Mouse (Mus musculus) brain, embryonic 18.5 days (tissue): Measurements from ENCODE around the gene 4930550C14Rik.

Experiments
- DNase-seq: peaks from one replicate; pipeline ENCODE4 v3.0.0-alpha.2; 2012; ENCODE audit warnings: low read depth, low spot score

Gene 4930550C14Rik

GRCm38 (mm10) chr9:53402291-53402711, at the start of gene 4930550C14Rik:
TSS of gene 4930550C14Rik (plus strand) at chr9:53402325.
- DNase-seq: no peak

GRCm38 (mm10) chr9:53353161-53353560, 49.0 kb upstream of the 4930550C14Rik start:
- DNase-seq: no peak

- no peak for DNase-seq
Measured at GRCm38 (mm10) chr9:53356219-53357155, 45.6 kb upstream of the 4930550C14Rik start.

GRCm38 (mm10) chr9:53371339-53371738, 30.8 kb upstream of the 4930550C14Rik start:
- no peak for DNase-seq

- no peak for DNase-seq
Measured at GRCm38 (mm10) chr9:53375907-53376306, 26.2 kb upstream of the 4930550C14Rik start.

GRCm38 (mm10) chr9:53376820-53377219, 25.3 kb upstream of the 4930550C14Rik start:
- no peak for DNase-seq

- DNase-seq: no peak
Measured at GRCm38 (mm10) chr9:53377597-53377996, 24.5 kb upstream of the 4930550C14Rik start.

- no peak for DNase-seq
Measured at GRCm38 (mm10) chr9:53378171-53378570, 24.0 kb upstream of the 4930550C14Rik start.

- DNase-seq: no peak
Measured at GRCm38 (mm10) chr9:53380595-53380994, 21.5 kb upstream of the 4930550C14Rik start.

- no peak for DNase-seq
Measured at GRCm38 (mm10) chr9:53381113-53381615, 21.0 kb upstream of the 4930550C14Rik start.

- DNase-seq: peak; percentile 85
Measured at GRCm38 (mm10) chr9:53383951-53384866, 17.9 kb upstream of the 4930550C14Rik start, which contains the start of gene Kdelc2. TSS of gene Kdelc2 (plus strand) at chr9:53384025.

GRCm38 (mm10) chr9:53384873-53385272, 17.3 kb upstream of the 4930550C14Rik start:
- no peak for DNase-seq

GRCm38 (mm10) chr9:53387431-53387830, 14.7 kb upstream of the 4930550C14Rik start:
- DNase-seq: no peak

- DNase-seq: no peak
Measured at GRCm38 (mm10) chr9:53389109-53389508, 13.0 kb upstream of the 4930550C14Rik start.

GRCm38 (mm10) chr9:53390136-53390535, 12.0 kb upstream of the 4930550C14Rik start:
- no peak for DNase-seq

- DNase-seq: no peak
Measured at GRCm38 (mm10) chr9:53397685-53398387, 4.3 kb upstream of the 4930550C14Rik start.

GRCm38 (mm10) chr9:53398388-53398700, 3.8 kb upstream of the 4930550C14Rik start:
- DNase-seq: no peak

- DNase-seq: no peak
Measured at GRCm38 (mm10) chr9:53399537-53399936, 2.6 kb upstream of the 4930550C14Rik start.

GRCm38 (mm10) chr9:53400696-53401095, 1.4 kb upstream of the 4930550C14Rik start:
- DNase-seq: no peak

- DNase-seq: no peak
Measured at GRCm38 (mm10) chr9:53401146-53401545, 979 bp upstream of the 4930550C14Rik start.

- no peak for DNase-seq
Measured at GRCm38 (mm10) chr9:53402991-53403390, 866 bp downstream of the 4930550C14Rik start.
